Mouse (Mus musculus) intestine, postnatal 0 days (tissue): ENCODE results near the gene Fam102a. TPM values are rescaled to one million over a fixed set of nuclear protein-coding genes. Genes with fewer than 3 reads are reported as not detected.
A peak's percentile ranks its signal among the peaks of the same experiment; 100 is the strongest.

ENCODE experiments used
- ATAC-seq: fragments of 200-750 bp; cut with Nextera tagmentation; 2 replicates; pipeline ENCODE4 v1.8.0; 2017; ENCODE audit warnings: mild to moderate bottlenecking, moderate TSS enrichment, moderate library complexity
- H3K27ac ChIP-seq: fragments of 300-500 bp; sonication (generic); 2 replicates; pipeline ENCODE4 v1.5.1; 2014; ENCODE audit warnings: mild to moderate bottlenecking, low read depth, low read length, moderate library complexity
- H3K27me3 ChIP-seq: fragments of 300-500 bp; sonication (generic); replicated peaks from 2 replicates; pipeline ENCODE4 v1.6.1; 2014; ENCODE audit warnings: low read length, mixed read lengths; ENCODE audit not compliant: control insufficient read depth, insufficient read depth
- H3K36me3 ChIP-seq: fragments of 300-500 bp; sonication (generic); 2 replicates; pipeline ENCODE4 v1.6.1; 2014; ENCODE audit warnings: mild to moderate bottlenecking, moderate library complexity; ENCODE audit not compliant: control insufficient read depth, insufficient read depth
- H3K4me1 ChIP-seq: fragments of 300-500 bp; sonication (generic); replicated peaks from 2 replicates; pipeline ENCODE4 v1.6.1; 2014; ENCODE audit warnings: antibody characterized with exemption, low read length, mixed read lengths; ENCODE audit not compliant: control insufficient read depth, insufficient read depth
- H3K4me2 ChIP-seq: fragments of 300-500 bp; sonication (generic); replicated peaks from 2 replicates; pipeline ENCODE4 v1.6.1; 2014; ENCODE audit warnings: low read depth, mild to moderate bottlenecking, moderate library complexity
- H3K4me3 ChIP-seq: fragments of 300-500 bp; sonication (generic); 2 replicates; pipeline ENCODE4 v1.5.1; 2014; ENCODE audit warnings: low read depth, low read length
- H3K9ac ChIP-seq: fragments of 300-500 bp; sonication (generic); 2 replicates; pipeline ENCODE4 v1.6.1; 2014; ENCODE audit warnings: mild to moderate bottlenecking, low read depth, low read length
- H3K9me3 ChIP-seq: fragments of 300-500 bp; sonication (generic); 2 replicates; pipeline ENCODE4 v1.6.1; 2016; ENCODE audit warnings: mixed run types; ENCODE audit not compliant: control insufficient read depth
- CTCF ChIP-seq: sonication (generic); IDR thresholded peaks from 2 replicates; pipeline ENCODE4 v1.5.1; 2016; ENCODE audit warnings: low read depth, mild to moderate bottlenecking, control low read depth, antibody characterized with exemption, moderate library complexity
- WGBS: fragments of 180-500 bp; shearing (Covaris S2); extraction: QIAGEN DNeasy Blood & Tissue Kit; methylation state at CpG from one replicate; pipeline ENCODE4 v1.1.7; 2014; 5-methylcytosine and 5-hydroxymethylcytosine counted together
- polyA plus RNA-seq: library from polyadenylated mRNA; unstranded; fragments of >200 nt; fragmentation: Nextera tagmentation; extraction: Ambion mirVana; gene quantifications from 2 replicates; pipeline ENCODE4 v1.2.1, GENCODE M21; 2015

Gene Fam102a
- polyA plus RNA-seq, 1 experiment from 2014 or later: 18.0 TPM

- WGBS: 26% methylated on average over 4 of the region's 4 CpGs
- H3K4me3 ChIP-seq: no peak overlapping the region
- H3K36me3 ChIP-seq: no peaks in the 10 kb centered on the region
- no peak overlapping the region for H3K27ac ChIP-seq
- no peak overlapping the region for H3K9ac ChIP-seq
- H3K4me1 ChIP-seq: no peaks in the 10 kb centered on the region; the same call in 1 of the 2 replicates
- no peak for ATAC-seq
- no peaks in the 10 kb centered on the region for H3K9me3 ChIP-seq
- TF ChIP-seq CTCF: no peak
- H3K27me3 ChIP-seq: no peaks in the 10 kb centered on the region
- H3K4me2 ChIP-seq: no peak overlapping the region
These were observed 25.8 kb upstream of the Fam102a start for GRCm38 (mm10) chr2:32509287-32509686.

GRCm38 (mm10) chr2:32509896-32510295, 25.2 kb upstream of the Fam102a start:
- no peaks in the 10 kb centered on the region; the same call in 1 of the 2 replicates for H3K4me1 ChIP-seq
- WGBS: 36% methylated on average over 8 of the region's 8 CpGs
- TF ChIP-seq CTCF: no peak
- no peak for ATAC-seq
- peak overlapping the region; percentile 10; the same call in 1 of the 2 replicates for H3K27ac ChIP-seq
- no peak overlapping the region for H3K9ac ChIP-seq
- H3K4me2 ChIP-seq: no peak overlapping the region
- no peaks in the 10 kb centered on the region for H3K27me3 ChIP-seq
- H3K36me3 ChIP-seq: no peaks in the 10 kb centered on the region
- H3K9me3 ChIP-seq: no peaks in the 10 kb centered on the region
- H3K4me3 ChIP-seq: no peak overlapping the region

- H3K27ac ChIP-seq: no peak overlapping the region
- no peaks in the 10 kb centered on the region for H3K27me3 ChIP-seq
- H3K9ac ChIP-seq: no peak overlapping the region
- TF ChIP-seq CTCF: no peak
- no peaks in the 10 kb centered on the region for H3K36me3 ChIP-seq
- ATAC-seq: no peak
- H3K9me3 ChIP-seq: no peaks in the 10 kb centered on the region
- no peak overlapping the region for H3K4me2 ChIP-seq
- 43% methylated on average over 7 of the region's 7 CpGs for WGBS
- H3K4me1 ChIP-seq: no peaks in the 10 kb centered on the region; the same call in 1 of the 2 replicates
- no peak overlapping the region for H3K4me3 ChIP-seq
These were observed 22.5 kb upstream of the Fam102a start for GRCm38 (mm10) chr2:32512592-32512991.

- Histone ChIP-seq H3K27me3 (no peaks in the 10 kb centered on the region), H3K4me2 (no peak overlapping the region), H3K36me3 (no peaks in the 10 kb centered on the region), H3K27ac (no peak overlapping the region), H3K4me1 (no peaks in the 10 kb centered on the region; the same call in 1 of the 2 replicates), H3K4me3 (no peak overlapping the region), H3K9me3 (no peaks in the 10 kb centered on the region), H3K9ac (no peak overlapping the region)
- WGBS: 41% methylated on average over 6 of the region's 6 CpGs
- no peak for ATAC-seq
- no peak for TF ChIP-seq CTCF
These were observed 20.8 kb upstream of the Fam102a start for GRCm38 (mm10) chr2:32514335-32514734.

GRCm38 (mm10) chr2:32517233-32517867, 17.8 kb upstream of the Fam102a start:
- 0 out of 2 replicates have a peak, but pooled peaks cover 2% of the 10 kb centered on the region for H3K4me1 ChIP-seq
- H3K27me3 ChIP-seq: no peaks in the 10 kb centered on the region
- no peak overlapping the region for H3K9ac ChIP-seq
- no peak overlapping the region for H3K4me3 ChIP-seq
- peak; percentile 71 for ATAC-seq
- no peak for TF ChIP-seq CTCF
- H3K27ac ChIP-seq: no peak overlapping the region
- 55% methylated on average over 4 of the region's 4 CpGs for WGBS
- no peak overlapping the region for H3K4me2 ChIP-seq
- H3K36me3 ChIP-seq: no peaks in the 10 kb centered on the region
- no peaks in the 10 kb centered on the region for H3K9me3 ChIP-seq

GRCm38 (mm10) chr2:32520034-32520990, 14.8 kb upstream of the Fam102a start:
- ATAC-seq: no peak
- no peaks in the 10 kb centered on the region for H3K27me3 ChIP-seq
- no peak overlapping the region for H3K27ac ChIP-seq
- H3K9me3 ChIP-seq: no peaks in the 10 kb centered on the region
- no peak overlapping the region for H3K9ac ChIP-seq
- 73% methylated on average over 8 of the region's 8 CpGs for WGBS
- H3K4me3 ChIP-seq: no peak overlapping the region
- 0 out of 2 replicates have a peak, but pooled peaks cover 6% of the 10 kb centered on the region for H3K4me1 ChIP-seq
- TF ChIP-seq CTCF: no peak
- no peak overlapping the region for H3K4me2 ChIP-seq
- no peaks in the 10 kb centered on the region for H3K36me3 ChIP-seq
